Mouse (Mus musculus) cortical plate, adult 2 months (tissue): ENCODE results near the gene Fkbp10.

Source experiments
- CTCF ChIP-seq: fragments of 200-500 bp; IDR thresholded peaks from 2 replicates; pipeline ENCODE4 v1.5.1; 2011; ENCODE audit warnings: mild to moderate bottlenecking, control low read depth, low read length; ENCODE audit not compliant: insufficient read depth; ENCODE audit errors: extremely low read depth
- POLR2A ChIP-seq: fragments of 200-500 bp; IDR thresholded peaks from 2 replicates; pipeline ENCODE4 v1.6.1; 2011; ENCODE audit warnings: mild to moderate bottlenecking, low read length, control low read depth; ENCODE audit not compliant: insufficient read depth; ENCODE audit errors: extremely low read depth

DNA sequence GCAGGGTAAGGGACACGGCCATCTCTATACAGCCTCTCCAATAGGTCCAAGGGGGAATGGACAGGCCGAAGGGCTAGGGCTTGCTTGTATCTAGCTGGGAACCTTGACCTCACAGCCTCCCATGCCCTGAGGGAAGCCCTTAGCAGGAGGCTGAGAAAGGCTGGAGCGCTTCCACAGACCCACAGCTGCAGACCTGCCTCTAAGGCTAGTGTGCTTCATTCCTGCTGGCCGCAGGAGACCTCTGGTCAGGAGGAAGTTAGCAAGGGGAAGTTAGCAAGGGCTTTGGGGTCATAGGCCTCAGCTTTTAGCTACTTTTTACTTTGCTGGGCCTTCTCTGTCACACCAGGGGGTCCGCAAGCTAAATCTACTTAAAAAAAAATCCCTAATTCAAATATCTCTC lies 37.1 kb upstream of the Fkbp10 start:
- no peak for TF ChIP-seq CTCF
- no peak for TF ChIP-seq POLR2A
